ENCODE assay signal across 9 mouse cellular contexts in genomic region chr2:91061849-91062481, GRCm38 (mm10). TPM values are rescaled to one million over a fixed set of nuclear protein-coding genes. Genes with fewer than 3 reads are reported as not detected.
DNase-seq lines count a peak whose midpoint lies in the region; ATAC-seq and TF ChIP-seq lines count a peak whose summit lies in the region.
"Had no signal": no experiment of that assay in that cellular context is flagged by ENCODE, and none has a peak within 500 bp of the region (broad histone marks: within the 10 kb centered on the region; RNA-seq: fewer than 3 reads in every experiment).

No protein-coding gene starts in this region.

- H3K4me2 ChIP-seq in liver, embryonic 14.5 days (ENCODE audit: low read depth) = no peak overlapping the region
- H3K4me2 ChIP-seq in kidney, embryonic 16.5 days (replicated peaks; ENCODE audit: low read depth, low read length) = no peak overlapping the region
- H3K4me2 ChIP-seq in stomach, embryonic 15.5 days = no peak overlapping the region

- H3K27me3 ChIP-seq in liver, embryonic 14.5 days (ENCODE audit: control insufficient read depth, insufficient read depth, low read length) = no peaks in the 10 kb centered on the region
- H3K27me3 ChIP-seq in heart, embryonic 10.5 days (ENCODE audit: insufficient read depth, poor library complexity, severe bottlenecking) = no peaks in the 10 kb centered on the region
- H3K27me3 ChIP-seq in kidney, embryonic 16.5 days (ENCODE audit: insufficient read depth, low read length) = no peaks in the 10 kb centered on the region
- no peaks in the 10 kb centered on the region for H3K27me3 ChIP-seq in stomach, embryonic 15.5 days (replicated peaks)

- H3K9me3 ChIP-seq in liver, embryonic 14.5 days (ENCODE audit: control insufficient read depth, low read length) = no peaks in the 10 kb centered on the region
- H3K9me3 ChIP-seq in heart, embryonic 10.5 days = no peaks in the 10 kb centered on the region
- H3K9me3 ChIP-seq in kidney, embryonic 16.5 days (ENCODE audit: low read length) = no peaks in the 10 kb centered on the region
- no peaks in the 10 kb centered on the region for H3K9me3 ChIP-seq in stomach, embryonic 15.5 days

- peaks cover 60% of the 10 kb centered on the region for H3K36me3 ChIP-seq in liver, embryonic 14.5 days (replicated peaks; ENCODE audit: control insufficient read depth, insufficient read depth, low read depth)
- peaks cover 88% of the 10 kb centered on the region for H3K36me3 ChIP-seq in heart, embryonic 10.5 days
- peaks cover 81% of the 10 kb centered on the region for H3K36me3 ChIP-seq in kidney, embryonic 16.5 days (ENCODE audit: insufficient read depth, low read length)
- peaks cover 63% of the 10 kb centered on the region for H3K36me3 ChIP-seq in stomach, embryonic 15.5 days

- no peak for ATAC-seq in liver, embryonic 14.5 days (ENCODE audit: insufficient read depth)
- ATAC-seq in kidney, embryonic 16.5 days (ENCODE audit: low FRiP score, low TSS enrichment) = peak; percentile 26; the same call in 1 of the 2 replicates
- peak; percentile 16; the same call in 1 of the 2 replicates for ATAC-seq in stomach, embryonic 15.5 days (ENCODE audit: insufficient read depth, low FRiP score, low read depth)

- no peak for TF ChIP-seq EP300 in liver, embryonic 14.5 days (IDR thresholded peaks at IDR 0.05; ENCODE audit: low read depth)

- H3K4me1 ChIP-seq in liver, embryonic 14.5 days (replicated peaks; ENCODE audit: control insufficient read depth in 2 of 2, insufficient read depth in 2 of 2, low read length in 1 of 2) = peaks cover 17% of the 10 kb centered on the region in 2 experiments
- H3K4me1 ChIP-seq in heart, embryonic 10.5 days = peaks cover 19% of the 10 kb centered on the region
- H3K4me1 ChIP-seq in kidney, embryonic 16.5 days (ENCODE audit: insufficient read depth, low read length) = 0 out of 2 replicates have a peak, but pooled peaks cover 5% of the 10 kb centered on the region
- H3K4me1 ChIP-seq in stomach, embryonic 15.5 days = 0 out of 2 replicates have a peak, but pooled peaks cover 3% of the 10 kb centered on the region

- TF ChIP-seq CTCF in liver, embryonic 14.5 days (IDR thresholded peaks at IDR 0.05; ENCODE audit: low read depth) = no peak

- H3K4me3 ChIP-seq in liver, embryonic 14.5 days (ENCODE audit: insufficient read depth in 1 of 2, low read depth in 2 of 2, low read length in 2 of 2) = no peak overlapping the region
- no peak overlapping the region for H3K4me3 ChIP-seq in heart, embryonic 10.5 days
- H3K4me3 ChIP-seq in kidney, embryonic 16.5 days (ENCODE audit: low read length) = no peak overlapping the region
- no peak overlapping the region for H3K4me3 ChIP-seq in stomach, embryonic 15.5 days (replicated peaks)

- no peak for DNase-seq in liver, embryonic 14.5 days (ENCODE audit: low read depth in 3 of 3, low spot score in 3 of 3)
- DNase-seq in liver = no peak
- DNase-seq in heart, embryonic 10.5 days (ENCODE audit: low spot score) = no peak
- DNase-seq in cerebellum, postnatal 36 days = no peak
- DNase-seq in adrenal gland, postnatal 36 days = no peak
- DNase-seq in thymus, postnatal 4 days = no peak
- DNase-seq: cerebellum, adult 9-11 months had no signal

- 83% methylated on average over 6 of the region's 6 CpGs for WGBS in liver, embryonic 14.5 days (ENCODE audit: insufficient replicate concordance)
- 68% methylated on average over 6 of the region's 6 CpGs for WGBS in heart, embryonic 10.5 days
- 72% methylated on average over 6 of the region's 6 CpGs for WGBS in kidney, embryonic 16.5 days
- 68% methylated on average over 6 of the region's 6 CpGs for WGBS in stomach, embryonic 15.5 days

- H3K9ac ChIP-seq in liver, embryonic 14.5 days (replicated peaks) = no peak overlapping the region; the same call in 1 of the 2 replicates
- H3K9ac ChIP-seq in kidney, embryonic 16.5 days (replicated peaks; ENCODE audit: low read length) = no peak overlapping the region
- no peak overlapping the region for H3K9ac ChIP-seq in stomach, embryonic 15.5 days

- H3K27ac ChIP-seq in liver, embryonic 14.5 days = peak overlapping the region; percentile 71
- peak overlapping the region; percentile 6; the same call in 1 of the 2 replicates for H3K27ac ChIP-seq in heart, embryonic 10.5 days
- peak overlapping the region; percentile 75; the same call in 1 of the 2 replicates for H3K27ac ChIP-seq in kidney, embryonic 16.5 days (ENCODE audit: low read length)
- H3K27ac ChIP-seq in stomach, embryonic 15.5 days = peak overlapping the region; percentile 72

RNA-seq across cellular contexts. Expression of gene Psmc3, which starts 8.2 kb away (rescaled TPM):
- 77.7 and 126 TPM in 2 replicates for polyA plus RNA-seq in liver, embryonic 14.5 days (2012; rRNA removed)
- 174 and 186 TPM in 2 replicates for polyA plus RNA-seq in liver, embryonic 14.5 days (2014; fragmentation: Nextera tagmentation; extraction: Ambion mirVana)
- 315 and 334 TPM in 2 replicates for polyA plus RNA-seq in heart, embryonic 10.5 days (2016; fragmentation: Nextera tagmentation; extraction: Ambion mirVana)
- polyA plus RNA-seq in kidney, embryonic 16.5 days (2015; fragmentation: Nextera tagmentation; extraction: Ambion mirVana) = 357 and 361 TPM in 2 replicates
- 225 and 243 TPM in 2 replicates for polyA plus RNA-seq in stomach, embryonic 15.5 days (2015; fragmentation: Nextera tagmentation; extraction: Ambion mirVana)
- total RNA-seq in adrenal gland, postnatal 36 days (2021) = 100 to 1,000 TPM; 193 to 228 TPM

RNA-seq across cellular contexts. Expression of gene Slc39a13, which starts 8.3 kb away (rescaled TPM):
- 11.1 and 11.2 TPM in 2 replicates for polyA plus RNA-seq in liver, embryonic 14.5 days (2012; rRNA removed)
- 8.1 and 8.4 TPM in 2 replicates for polyA plus RNA-seq in liver, embryonic 14.5 days (2014; fragmentation: Nextera tagmentation; extraction: Ambion mirVana)
- polyA plus RNA-seq in heart, embryonic 10.5 days (2016; fragmentation: Nextera tagmentation; extraction: Ambion mirVana) = 32.6 and 37.5 TPM in 2 replicates
- polyA plus RNA-seq in kidney, embryonic 16.5 days (2015; fragmentation: Nextera tagmentation; extraction: Ambion mirVana) = 44.6 and 57.9 TPM in 2 replicates
- 42.8 and 45.5 TPM in 2 replicates for polyA plus RNA-seq in stomach, embryonic 15.5 days (2015; fragmentation: Nextera tagmentation; extraction: Ambion mirVana)
- 10 to 100 TPM; 24.2 to 31.9 TPM for total RNA-seq in adrenal gland, postnatal 36 days (2021)

RNA-seq across cellular contexts. Expression of gene Spi1, which starts 20.2 kb away (rescaled TPM):
- 13.3 and 20.5 TPM in 2 replicates for polyA plus RNA-seq in liver, embryonic 14.5 days (2012; rRNA removed)
- 12.4 and 15.6 TPM in 2 replicates for polyA plus RNA-seq in liver, embryonic 14.5 days (2014; fragmentation: Nextera tagmentation; extraction: Ambion mirVana)
- 0.99 and 4.1 TPM in 2 replicates for polyA plus RNA-seq in heart, embryonic 10.5 days (2016; fragmentation: Nextera tagmentation; extraction: Ambion mirVana)
- 3.3 and 4.2 TPM in 2 replicates for polyA plus RNA-seq in kidney, embryonic 16.5 days (2015; fragmentation: Nextera tagmentation; extraction: Ambion mirVana)
- 9.5 and 13.5 TPM in 2 replicates for polyA plus RNA-seq in stomach, embryonic 15.5 days (2015; fragmentation: Nextera tagmentation; extraction: Ambion mirVana)
- total RNA-seq in adrenal gland, postnatal 36 days (2021) = 1 to 10 TPM; 3.0 to 7.6 TPM

RNA-seq across cellular contexts. Expression of gene Rapsn, which starts 26.5 kb away (rescaled TPM):
- polyA plus RNA-seq in liver, embryonic 14.5 days (2012; rRNA removed) = 0.55 and 0.78 TPM in 2 replicates
- 0.62 and 1.1 TPM in 2 replicates for polyA plus RNA-seq in liver, embryonic 14.5 days (2014; fragmentation: Nextera tagmentation; extraction: Ambion mirVana)
- polyA plus RNA-seq in heart, embryonic 10.5 days (2016; fragmentation: Nextera tagmentation; extraction: Ambion mirVana) = 6.6 and 13.8 TPM in 2 replicates
- polyA plus RNA-seq in kidney, embryonic 16.5 days (2015; fragmentation: Nextera tagmentation; extraction: Ambion mirVana) = 2.4 and 3.0 TPM in 2 replicates
- 2.0 and 4.5 TPM in 2 replicates for polyA plus RNA-seq in stomach, embryonic 15.5 days (2015; fragmentation: Nextera tagmentation; extraction: Ambion mirVana)
- total RNA-seq in adrenal gland, postnatal 36 days (2021) = 1 to 10 TPM; 1.5 to 2.3 TPM

RNA-seq across cellular contexts. Expression of gene Mybpc3, which starts 56.0 kb away (rescaled TPM):
- 0.03 and 0.04 TPM in 2 replicates for polyA plus RNA-seq in liver, embryonic 14.5 days (2012; rRNA removed)
- polyA plus RNA-seq in liver, embryonic 14.5 days (2014; fragmentation: Nextera tagmentation; extraction: Ambion mirVana) = not detected in 2 replicates
- polyA plus RNA-seq in heart, embryonic 10.5 days (2016; fragmentation: Nextera tagmentation; extraction: Ambion mirVana) = 450 and 1,030 TPM in 2 replicates
- polyA plus RNA-seq in kidney, embryonic 16.5 days (2015; fragmentation: Nextera tagmentation; extraction: Ambion mirVana) = 0.30 and 0.44 TPM in 2 replicates
- polyA plus RNA-seq in stomach, embryonic 15.5 days (2015; fragmentation: Nextera tagmentation; extraction: Ambion mirVana) = 0.50 and 0.67 TPM in 2 replicates
- total RNA-seq in adrenal gland, postnatal 36 days (2021) = not detected

Comparison
In these comparisons a context has a peak if more than half of its experiments do, and no peak if none do; other contexts are left out.
1. H3K27ac ChIP-seq: peak in every context shown above with its lines; median percentile 75 in kidney, embryonic 16.5 days; 72 in stomach, embryonic 15.5 days; 71 in liver, embryonic 14.5 days; 6 in heart, embryonic 10.5 days.